In the genomic region with DNA sequence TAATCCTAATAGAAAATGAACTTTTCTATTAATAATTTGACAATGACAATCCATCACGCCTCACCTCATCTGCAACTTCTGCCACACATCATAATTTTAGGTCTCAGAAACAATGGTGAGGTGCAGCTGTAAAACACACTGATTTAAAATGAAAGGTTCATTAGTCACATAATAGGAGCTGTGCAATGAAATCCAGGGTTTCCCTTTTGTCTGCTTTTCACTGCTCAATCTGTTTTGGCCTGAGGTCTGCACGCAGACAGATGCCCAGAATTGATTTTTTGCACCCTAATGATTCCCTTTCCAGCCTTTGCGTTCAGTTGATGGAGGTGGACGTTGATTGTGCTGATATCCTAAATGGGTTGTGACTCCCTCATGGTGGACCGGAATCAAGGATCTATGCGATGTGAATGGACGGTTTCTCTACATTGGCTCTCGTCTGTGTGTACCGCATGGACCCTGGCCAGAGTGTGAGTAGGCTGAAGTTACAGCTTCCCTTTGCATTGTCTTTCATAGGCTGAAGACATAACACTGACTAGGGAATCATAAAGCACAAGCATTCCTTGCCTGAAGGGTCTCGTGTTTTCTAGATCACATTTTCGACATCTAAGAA, we compare ENCODE assay signal across 29 mouse cellular contexts.
DNase-seq lines count a peak whose midpoint lies in the region; ATAC-seq and TF ChIP-seq lines count a peak whose summit lies in the region.
"Had no signal": no experiment of that assay in that cellular context is flagged by ENCODE, and none has a peak within 500 bp of the region (broad histone marks: within the 10 kb centered on the region; RNA-seq: fewer than 3 reads in every experiment).

No protein-coding gene starts in this region.

- H3K4me1 ChIP-seq in midbrain, embryonic 12.5 days: no peaks in the 10 kb centered on the region
- no peaks in the 10 kb centered on the region for H3K4me1 ChIP-seq in midbrain, embryonic 11.5 days (ENCODE audit: control insufficient read depth, insufficient read depth, low read length)
- no peaks in the 10 kb centered on the region for H3K4me1 ChIP-seq in hindbrain, embryonic 12.5 days
- H3K4me1 ChIP-seq in hindbrain, postnatal 0 days (ENCODE audit: insufficient read depth, low read length): no peaks in the 10 kb centered on the region
- H3K4me1 ChIP-seq in lung, adult 2 months (ENCODE audit: control insufficient read depth, insufficient read depth, low read length): no peaks in the 10 kb centered on the region
- H3K4me1 ChIP-seq: embryonic facial prominence, embryonic 15.5 days; forebrain, embryonic 15.5 days; limb, embryonic 12.5 days had no signal

- 81% methylated on average over 11 of the region's 11 CpGs for WGBS in midbrain, embryonic 12.5 days
- WGBS in midbrain, embryonic 11.5 days: 86% methylated on average over 11 of the region's 11 CpGs
- WGBS in hindbrain, embryonic 12.5 days: 68% methylated on average over 11 of the region's 11 CpGs
- WGBS in hindbrain, postnatal 0 days: 64% methylated on average over 11 of the region's 11 CpGs
- 84% methylated on average over 11 of the region's 11 CpGs for whole genome bisulfite sequencing in lung, adult 2 months

- H3K4me3 ChIP-seq in midbrain, embryonic 12.5 days: no peak overlapping the region
- no peak overlapping the region for H3K4me3 ChIP-seq in midbrain, embryonic 11.5 days (ENCODE audit: low read depth, low read length)
- no peak overlapping the region for H3K4me3 ChIP-seq in hindbrain, embryonic 12.5 days
- no peak overlapping the region for H3K4me3 ChIP-seq in hindbrain, postnatal 0 days (ENCODE audit: low read length)
- no peak overlapping the region for H3K4me3 ChIP-seq in lung, adult 2 months (replicated peaks; ENCODE audit: extremely low read depth, low read depth, low read length)
- H3K4me3 ChIP-seq: embryonic facial prominence, embryonic 15.5 days; forebrain, embryonic 15.5 days; layer of hippocampus, adult 2 months; limb, embryonic 12.5 days; myocyte had no signal

- TF ChIP-seq CTCF in hindbrain, postnatal 0 days (IDR thresholded peaks at IDR 0.05; ENCODE audit: low read depth): no peak
- no peak for TF ChIP-seq CTCF in lung, adult 2 months (IDR thresholded peaks at IDR 0.05; ENCODE audit: insufficient read depth, low read length)

- no peaks in the 10 kb centered on the region for H3K36me3 ChIP-seq in midbrain, embryonic 12.5 days
- H3K36me3 ChIP-seq in midbrain, embryonic 11.5 days (ENCODE audit: control insufficient read depth, insufficient read depth, low read length): no peaks in the 10 kb centered on the region
- no peaks in the 10 kb centered on the region for H3K36me3 ChIP-seq in hindbrain, embryonic 12.5 days
- no peaks in the 10 kb centered on the region for H3K36me3 ChIP-seq in hindbrain, postnatal 0 days (ENCODE audit: insufficient read depth, low read length)
- H3K36me3 ChIP-seq: embryonic facial prominence, embryonic 15.5 days; forebrain, embryonic 15.5 days; G1E; limb, embryonic 12.5 days had no signal

- H3K27me3 ChIP-seq in midbrain, embryonic 12.5 days: no peaks in the 10 kb centered on the region
- H3K27me3 ChIP-seq in midbrain, embryonic 11.5 days (ENCODE audit: control insufficient read depth, insufficient read depth, low read length): no peaks in the 10 kb centered on the region
- no peaks in the 10 kb centered on the region for H3K27me3 ChIP-seq in hindbrain, embryonic 12.5 days
- H3K27me3 ChIP-seq in hindbrain, postnatal 0 days (ENCODE audit: insufficient read depth, low read length): no peaks in the 10 kb centered on the region
- H3K27me3 ChIP-seq: CH12.LX; embryonic facial prominence, embryonic 15.5 days; forebrain, embryonic 15.5 days; limb, embryonic 12.5 days had no signal

- no peak for DNase-seq in midbrain, embryonic 11.5 days (ENCODE audit: low spot score, missing footprints)
- no peak for DNase-seq in hindbrain, postnatal 0 days (ENCODE audit: low spot score)
- DNase-seq in c-Kit-positive CD71-positive TER-119-positive erythroid progenitor cells, embryonic 14.5 days (ENCODE audit: low spot score): no peak
- no peak for DNase-seq in adrenal gland, postnatal 4 days (ENCODE audit: low spot score in 2 of 2)
- no peak for DNase-seq in lung, adult 2 months
- DNase-seq: adrenal gland, adult 8-10 months; B cell, adult 2 months; cerebellum, adult 11 months; cerebellum, adult 9-11 months; embryo, embryonic 11 days; gastrocnemius, postnatal 10 days; kidney, adult 9 months; kidney, postnatal 14 days; lung, adult 18-20 months; lung, postnatal 14 days; midbrain, embryonic 14.5 days; thymus, postnatal 14 days had no signal

- H3K9me3 ChIP-seq in midbrain, embryonic 12.5 days: no peaks in the 10 kb centered on the region
- no peaks in the 10 kb centered on the region for H3K9me3 ChIP-seq in midbrain, embryonic 11.5 days (ENCODE audit: control insufficient read depth, low read length)
- no peaks in the 10 kb centered on the region for H3K9me3 ChIP-seq in hindbrain, embryonic 12.5 days (replicated peaks)
- no peaks in the 10 kb centered on the region for H3K9me3 ChIP-seq in hindbrain, postnatal 0 days (ENCODE audit: low read length)
- H3K9me3 ChIP-seq: embryonic facial prominence, embryonic 15.5 days; forebrain, embryonic 15.5 days; G1E; limb, embryonic 12.5 days had no signal

- no peak for TF ChIP-seq POLR2A in lung, adult 2 months (IDR thresholded peaks at IDR 0.05; ENCODE audit: borderline replicate concordance, extremely low read depth, low read depth, low read length)

- H3K9ac ChIP-seq in midbrain, embryonic 12.5 days (replicated peaks): no peak overlapping the region
- no peak overlapping the region for H3K9ac ChIP-seq in midbrain, embryonic 11.5 days (ENCODE audit: low read length)
- no peak overlapping the region for H3K9ac ChIP-seq in hindbrain, embryonic 12.5 days
- no peak overlapping the region for H3K9ac ChIP-seq in hindbrain, postnatal 0 days (replicated peaks; ENCODE audit: low read length)
- H3K9ac ChIP-seq: embryonic facial prominence, embryonic 15.5 days; forebrain, embryonic 15.5 days; limb, embryonic 12.5 days had no signal

- no peak for ATAC-seq in midbrain, embryonic 12.5 days (ENCODE audit: low FRiP score, low read depth)
- no peak for ATAC-seq in midbrain, embryonic 11.5 days (ENCODE audit: low FRiP score)
- peak; percentile 66 for ATAC-seq in hindbrain, embryonic 12.5 days (ENCODE audit: low FRiP score)
- ATAC-seq in hindbrain, postnatal 0 days: 0 out of 2 replicates have a peak, but pooled peaks have one; percentile 38
- ATAC-seq: forebrain, embryonic 15.5 days; intestine, embryonic 16.5 days had no signal

- no peak overlapping the region for H3K4me2 ChIP-seq in midbrain, embryonic 12.5 days (replicated peaks)
- no peak overlapping the region for H3K4me2 ChIP-seq in midbrain, embryonic 11.5 days
- no peak overlapping the region for H3K4me2 ChIP-seq in hindbrain, embryonic 12.5 days (replicated peaks)
- H3K4me2 ChIP-seq in hindbrain, postnatal 0 days (ENCODE audit: low read depth, low read length): no peak overlapping the region
- H3K4me2 ChIP-seq: embryonic facial prominence, embryonic 15.5 days; forebrain, embryonic 15.5 days; heart, embryonic 11.5 days; limb, embryonic 12.5 days; liver, embryonic 11.5 days had no signal

- H3K27ac ChIP-seq in midbrain, embryonic 12.5 days (replicated peaks): peak overlapping the region; percentile 10; the same call in 1 of the 2 replicates
- H3K27ac ChIP-seq in midbrain, embryonic 11.5 days (ENCODE audit: low read depth, low read length): no peak overlapping the region
- peak overlapping the region; percentile 56 for H3K27ac ChIP-seq in hindbrain, embryonic 12.5 days
- H3K27ac ChIP-seq in hindbrain, postnatal 0 days: no peak overlapping the region
- H3K27ac ChIP-seq: embryonic facial prominence, embryonic 15.5 days; forebrain, embryonic 15.5 days; layer of hippocampus, adult 2 months; limb, embryonic 12.5 days had no signal

Comparison
In these comparisons a context has a peak if more than half of its experiments do, and no peak if none do; other contexts are left out.
1. H3K27ac ChIP-seq: peak in midbrain, embryonic 12.5 days (single experiment) and hindbrain, embryonic 12.5 days (single experiment); none in midbrain, embryonic 11.5 days (single experiment) and hindbrain, postnatal 0 days (single experiment).
2. ATAC-seq: peak in hindbrain, embryonic 12.5 days (single experiment) and hindbrain, postnatal 0 days (single experiment); none in midbrain, embryonic 12.5 days (single experiment) and midbrain, embryonic 11.5 days (single experiment).